ENCODE assay signal across 8 mouse cellular contexts in genomic region chr3:37748002-37748733, GRCm38 (mm10). TPM values are rescaled to one million over a fixed set of nuclear protein-coding genes. Genes with fewer than 3 reads are reported as not detected.
A peak's percentile ranks its signal among the peaks of the same experiment; 100 is the strongest.
DNase-seq lines count a peak whose midpoint lies in the region; ATAC-seq and TF ChIP-seq lines count a peak whose summit lies in the region.

No protein-coding gene starts in this region.

- no peak overlapping the region for H3K4me2 ChIP-seq in embryonic facial prominence, embryonic 14.5 days (ENCODE audit: low read depth, low read length)
- H3K4me2 ChIP-seq in limb, embryonic 12.5 days: no peak overlapping the region
- no peak overlapping the region for H3K4me2 ChIP-seq in myocyte (ENCODE audit: low read depth)
- no peak overlapping the region for H3K4me2 ChIP-seq in forebrain, embryonic 13.5 days

- no peak overlapping the region for H3ac ChIP-seq in myocyte (ENCODE audit: control insufficient read depth, insufficient read length)

- no peak overlapping the region for H3K9ac ChIP-seq in embryonic facial prominence, embryonic 14.5 days (ENCODE audit: low read depth, low read length)
- no peak overlapping the region for H3K9ac ChIP-seq in limb, embryonic 12.5 days (replicated peaks)
- H3K9ac ChIP-seq in forebrain, embryonic 13.5 days: no peak overlapping the region

- peak; percentile 27 to 42 for DNase-seq in left cerebral cortex, postnatal 10 days (ENCODE audit: extremely low spot score in 1 of 2, low spot score in 2 of 2)
- DNase-seq in left cerebral cortex, postnatal 36 days (ENCODE audit: low spot score in 2 of 2): no peak
- peak; percentile 74 for DNase-seq in embryonic facial prominence, embryonic 14.5 days (ENCODE audit: low spot score)
- no peak for DNase-seq in testis, postnatal 14 days (ENCODE audit: low spot score)
- no peak for DNase-seq in cerebellum, adult 9-10 months

- H3K9me3 ChIP-seq in embryonic facial prominence, embryonic 14.5 days (ENCODE audit: control insufficient read depth, low read length): 0 out of 2 replicates have a peak, but pooled peaks cover 4% of the 10 kb centered on the region
- H3K9me3 ChIP-seq in limb, embryonic 12.5 days: no peaks in the 10 kb centered on the region
- H3K9me3 ChIP-seq in forebrain, embryonic 13.5 days (replicated peaks): no peaks in the 10 kb centered on the region

- no peaks in the 10 kb centered on the region for H3K27me3 ChIP-seq in embryonic facial prominence, embryonic 14.5 days (replicated peaks; ENCODE audit: control insufficient read depth, insufficient read depth, low read length)
- H3K27me3 ChIP-seq in limb, embryonic 12.5 days: no peaks in the 10 kb centered on the region
- no peaks in the 10 kb centered on the region for H3K27me3 ChIP-seq in myocyte (ENCODE audit: control insufficient read depth, insufficient read depth, insufficient read length)
- H3K27me3 ChIP-seq in forebrain, embryonic 13.5 days: no peaks in the 10 kb centered on the region

- peak overlapping the region; percentile 50 for H3K27ac ChIP-seq in embryonic facial prominence, embryonic 14.5 days (replicated peaks; ENCODE audit: low read depth, low read length)
- H3K27ac ChIP-seq in limb, embryonic 12.5 days: peak overlapping the region; percentile 2; the same call in 1 of the 2 replicates
- H3K27ac ChIP-seq in forebrain, embryonic 13.5 days: no peak overlapping the region

- intact Hi-C loops in left cerebral cortex, postnatal 10 days (cut with DNase I): no loop called here
- intact Hi-C loops in left cerebral cortex, postnatal 36 days (cut with DNase I): no loop called here

- H3K36me3 ChIP-seq in embryonic facial prominence, embryonic 14.5 days (ENCODE audit: control insufficient read depth, insufficient read depth, low read length): no peaks in the 10 kb centered on the region
- no peaks in the 10 kb centered on the region for H3K36me3 ChIP-seq in limb, embryonic 12.5 days
- no peaks in the 10 kb centered on the region for H3K36me3 ChIP-seq in myocyte (ENCODE audit: control insufficient read depth, insufficient read depth)
- H3K36me3 ChIP-seq in forebrain, embryonic 13.5 days (ENCODE audit: poor library complexity, severe bottlenecking): no peaks in the 10 kb centered on the region

- WGBS in embryonic facial prominence, embryonic 14.5 days: 72% methylated on average over 16 of the region's 16 CpGs
- 80% methylated on average over 16 of the region's 16 CpGs for WGBS in limb, embryonic 12.5 days
- whole genome bisulfite sequencing in forebrain, embryonic 13.5 days: 88% methylated on average over 16 of the region's 16 CpGs

- ATAC-seq in embryonic facial prominence, embryonic 14.5 days (ENCODE audit: low read depth): peak; percentile 75
- ATAC-seq in limb, embryonic 12.5 days (ENCODE audit: insufficient number of reproducible peaks, insufficient read depth, low FRiP score, low TSS enrichment, low read depth): no peak
- no peak for ATAC-seq in forebrain, embryonic 13.5 days

- H3K4me1 ChIP-seq in embryonic facial prominence, embryonic 14.5 days (ENCODE audit: control insufficient read depth, insufficient read depth, low read length): no peaks in the 10 kb centered on the region
- peaks cover 8% of the 10 kb centered on the region; the same call in 1 of the 2 replicates for H3K4me1 ChIP-seq in limb, embryonic 12.5 days (replicated peaks)
- no peaks in the 10 kb centered on the region for H3K4me1 ChIP-seq in forebrain, embryonic 13.5 days

- H3K4me3 ChIP-seq in embryonic facial prominence, embryonic 14.5 days (ENCODE audit: low read depth, low read length): no peak overlapping the region
- no peak overlapping the region for H3K4me3 ChIP-seq in limb, embryonic 12.5 days (replicated peaks)
- no peak overlapping the region for H3K4me3 ChIP-seq in myocyte
- no peak overlapping the region for H3K4me3 ChIP-seq in forebrain, embryonic 13.5 days

- TF ChIP-seq POLR2A in myocyte (IDR thresholded peaks at IDR 0.05; ENCODE audit: insufficient read length, low read depth): no peak

- no peaks in the 10 kb centered on the region for H3K79me2 ChIP-seq in myocyte (ENCODE audit: control insufficient read depth, insufficient read depth)

TF ChIP-seq in myocyte, 11 proteins besides CTCF, POLR2A, EP300 and RAD21:
- TF ChIP-seq SRF (IDR thresholded peaks at IDR 0.05; ENCODE audit: control insufficient read depth, insufficient read length, low read depth): no peak
- TF ChIP-seq MAX (IDR thresholded peaks at IDR 0.05; ENCODE audit: low read depth): no peak
- TF ChIP-seq MYOD1 (IDR thresholded peaks at IDR 0.05; ENCODE audit: control insufficient read depth in 1 of 3, insufficient read length in 2 of 3, low read depth in 2 of 3): peak in 2 of 3 experiments; percentile 78 to 87
- TF ChIP-seq USF1 (IDR thresholded peaks at IDR 0.05; ENCODE audit: low read depth): no peak
- TF ChIP-seq REST (IDR thresholded peaks at IDR 0.05; ENCODE audit: insufficient read depth, insufficient read length): no peak
- TF ChIP-seq CEBPB (IDR thresholded peaks at IDR 0.05; ENCODE audit: insufficient read depth, poor library complexity, severe bottlenecking): no peak
- TF ChIP-seq TCF12 (IDR thresholded peaks at IDR 0.05; ENCODE audit: insufficient read depth, poor library complexity, severe bottlenecking): no peak
- TF ChIP-seq POLR2AphosphoS2 (IDR thresholded peaks at IDR 0.05; ENCODE audit: insufficient read length, low read depth): no peak
- TF ChIP-seq E2F4 (IDR thresholded peaks at IDR 0.05; ENCODE audit: insufficient read depth): no peak
- peak; percentile 57 to 89 (median 61) for TF ChIP-seq MYOG (IDR thresholded peaks at IDR 0.05; ENCODE audit: control insufficient read depth in 1 of 3, insufficient read depth in 1 of 3, insufficient read length in 2 of 3, low read depth in 2 of 3)
- peak; percentile 26 for TF ChIP-seq TCF3 (IDR thresholded peaks at IDR 0.05; ENCODE audit: insufficient read length, low read depth)

RNA-seq across cellular contexts. Expression of gene Gm5148, which starts 23.9 kb away (rescaled TPM):
- total RNA-seq in left cerebral cortex, postnatal 10 days (2021): 1 to 10 TPM; 2.1 to 4.1 TPM
- 1 to 10 TPM; 3.7 to 3.9 TPM for total RNA-seq in left cerebral cortex, postnatal 36 days (2021)
- polyA plus RNA-seq in embryonic facial prominence, embryonic 14.5 days (2014; fragmentation: Nextera tagmentation; extraction: Ambion mirVana): 5.6 and 5.8 TPM in 2 replicates
- polyA plus RNA-seq in limb, embryonic 12.5 days (2016; fragmentation: Nextera tagmentation; extraction: Ambion mirVana): 4.8 and 7.2 TPM in 2 replicates
- 27.4 TPM for polyA plus RNA-seq in myocyte (2012; fragmentation: generic; extraction: Trizol)
- 5.2 and 5.3 TPM in 2 replicates for polyA plus RNA-seq in forebrain, embryonic 13.5 days (2015; fragmentation: Nextera tagmentation; extraction: Ambion mirVana)

Comparison
In these comparisons a context has a peak if more than half of its experiments do, and no peak if none do; other contexts are left out.
1. DNase-seq: peak in left cerebral cortex, postnatal 10 days (2 of 2) and embryonic facial prominence, embryonic 14.5 days (single experiment); none in left cerebral cortex, postnatal 36 days (0 of 2), testis, postnatal 14 days (single experiment) and cerebellum, adult 9-10 months (single experiment).